Mouse (Mus musculus) G1E (cell line): Measurements from ENCODE around the gene Ube2z. TPM values are rescaled to one million over a fixed set of nuclear protein-coding genes. Genes with fewer than 3 reads are reported as not detected.

Experiments used
- ATAC-seq: 2 replicates; pipeline ENCODE4 v1.8.0; 2016; ENCODE audit warnings: mild to moderate bottlenecking; ENCODE audit not compliant: insufficient number of reproducible peaks, poor library complexity, low FRiP score, severe bottlenecking; ENCODE audit errors: extremely low read depth
- DNase-seq: peaks from one replicate; pipeline ENCODE4 v3.0.0; 2012; ENCODE audit warnings: low spot score
- H3K27me3 ChIP-seq: 2 replicates; pipeline ENCODE4 v1.6.1; 2012; ENCODE audit warnings: mild to moderate bottlenecking, low read length, inconsistent platforms; ENCODE audit not compliant: insufficient read depth
- H3K36me3 ChIP-seq: replicated peaks from 2 replicates; pipeline ENCODE3; 2012; ENCODE audit warnings: mild to moderate bottlenecking, inconsistent platforms
- H3K4me1 ChIP-seq: 2 replicates; pipeline ENCODE4 v1.6.1; 2012; ENCODE audit warnings: low read depth, low read length, inconsistent platforms, mixed read lengths; ENCODE audit not compliant: insufficient read depth
- H3K4me3 ChIP-seq: 2 replicates; pipeline ENCODE4 v1.5.1; 2012; ENCODE audit warnings: low read depth, mild to moderate bottlenecking, inconsistent platforms, low read length, moderate library complexity, mixed read lengths
- H3K9me3 ChIP-seq: replicated peaks from 2 replicates; pipeline ENCODE4 v1.6.1; 2012; ENCODE audit warnings: inconsistent platforms
- CTCF ChIP-seq: IDR thresholded peaks from 2 replicates; pipeline ENCODE4 v1.5.1; 2012; ENCODE audit warnings: low read depth, low read length, inconsistent platforms, mixed read lengths
- GATA1 ChIP-seq: IDR thresholded peaks from 2 replicates; pipeline ENCODE4 v1.6.1; 2012; ENCODE audit warnings: borderline replicate concordance, low read length, inconsistent platforms, mixed read lengths
- GATA2 ChIP-seq: IDR thresholded peaks from 2 replicates; pipeline ENCODE4 v1.6.1; 2012; ENCODE audit warnings: low read depth, low read length, inconsistent platforms, borderline replicate concordance
- POLR2AphosphoS5 ChIP-seq: IDR thresholded peaks from 2 replicates; pipeline ENCODE4 v1.6.1; 2012; ENCODE audit warnings: low read depth, low read length, inconsistent platforms; ENCODE audit not compliant: insufficient replicate concordance
- TAL1 ChIP-seq: conservative IDR thresholded peaks from 2 replicates; pipeline ENCODE4 v1.6.1; 2012; ENCODE audit warnings: low read depth, low read length, inconsistent platforms, mixed read lengths
- polyA plus RNA-seq: library from polyadenylated mRNA; stranded (reverse); fragments of >175 nt; gene quantifications from 2 replicates; pipeline ENCODE4 v1.2.3, GENCODE M21; 2012
- total RNA-seq, 2 experiments: library from RNA; stranded (forward) in 1 of 2; stranded (reverse) in 1 of 2; fragments of 200-1000 nt in 1 of 2; fragments of >200 nt in 1 of 2; fragmentation: Nextera tagmentation in 1 of 2; gene quantifications; 2 replicates each; pipeline ENCODE4 v1.2.3; 2014 to 2017

The Ube2z gene
- total and polyA plus RNA-seq, 3 experiments: 25.8 to 38.5 (median 35.8) TPM

- no peaks in the 10 kb centered on the region for H3K9me3 ChIP-seq
- peaks cover 9% of the 10 kb centered on the region for H3K27me3 ChIP-seq
- ATAC-seq (no peak), DNase-seq (no peak)
- H3K4me3 ChIP-seq: peak overlapping the region; percentile 81
- peaks cover 30% of the 10 kb centered on the region for H3K36me3 ChIP-seq
- H3K4me1 ChIP-seq: peaks cover 31% of the 10 kb centered on the region
- no peak for TF ChIP-seq TAL1
Measured at GRCm38 (mm10) chr11:96034116-96034515, 31.1 kb downstream of the Ube2z start.

- DNase-seq: no peak
- peaks cover 17% of the 10 kb centered on the region for H3K27me3 ChIP-seq
- no peak overlapping the region for H3K4me3 ChIP-seq
- H3K36me3 ChIP-seq: peaks cover 21% of the 10 kb centered on the region
- no peaks in the 10 kb centered on the region for H3K9me3 ChIP-seq
- no peak for ATAC-seq
- peaks cover 33% of the 10 kb centered on the region for H3K4me1 ChIP-seq
- TF ChIP-seq CTCF (0 out of 2 replicates have a peak, but pooled peaks have one; percentile 9), POLR2AphosphoS5 (no peak)
Measured at GRCm38 (mm10) chr11:96033264-96033663, 31.9 kb downstream of the Ube2z start.

- peaks cover 26% of the 10 kb centered on the region for H3K4me1 ChIP-seq
- no peak for ATAC-seq
Measured at GRCm38 (mm10) chr11:96031701-96032100, 33.5 kb downstream of the Ube2z start.

GRCm38 (mm10) chr11:96030571-96030970 lies 34.6 kb downstream of the Ube2z start:
- H3K4me3 ChIP-seq: no peak overlapping the region
- H3K27me3 ChIP-seq: peaks cover 26% of the 10 kb centered on the region
- DNase-seq (no peak), ATAC-seq (no peak)
- no peak for TF ChIP-seq CTCF
- no peak for TF ChIP-seq TAL1
- TF ChIP-seq POLR2AphosphoS5: no peak
- no peak for TF ChIP-seq GATA1
- TF ChIP-seq GATA2: no peak
- H3K36me3 ChIP-seq: peaks cover 2% of the 10 kb centered on the region
- peaks cover 20% of the 10 kb centered on the region for H3K4me1 ChIP-seq
- no peaks in the 10 kb centered on the region for H3K9me3 ChIP-seq

More at GRCm38 (mm10) chr11:96031701-96032100, 33.5 kb downstream of the Ube2z start:
- no peak for DNase-seq
- peaks cover 21% of the 10 kb centered on the region for H3K27me3 ChIP-seq
- TF ChIP-seq TAL1 (no peak), POLR2AphosphoS5 (no peak)
- peaks cover 8% of the 10 kb centered on the region for H3K36me3 ChIP-seq
- no peaks in the 10 kb centered on the region for H3K9me3 ChIP-seq
- H3K4me3 ChIP-seq: no peak overlapping the region

GRCm38 (mm10) chr11:96028130-96028529 lies 37.1 kb downstream of the Ube2z start:
- Histone ChIP-seq H3K4me3 (no peak overlapping the region), H3K4me1 (peaks cover 17% of the 10 kb centered on the region), H3K9me3 (no peaks in the 10 kb centered on the region), H3K27me3 (peaks cover 26% of the 10 kb centered on the region), H3K36me3 (peaks cover 2% of the 10 kb centered on the region)
- ATAC-seq (no peak), DNase-seq (no peak)
- TF ChIP-seq CTCF (no peak), TAL1 (no peak), GATA2 (no peak), GATA1 (no peak), POLR2AphosphoS5 (no peak)

GRCm38 (mm10) chr11:96020622-96021021 lies 44.6 kb downstream of the Ube2z start:
- peaks cover 32% of the 10 kb centered on the region for H3K4me1 ChIP-seq
- no peak overlapping the region for H3K4me3 ChIP-seq
- no peaks in the 10 kb centered on the region for H3K9me3 ChIP-seq
- H3K27me3 ChIP-seq: peaks cover 19% of the 10 kb centered on the region
- DNase-seq (no peak), ATAC-seq (no peak)
- no peaks in the 10 kb centered on the region for H3K36me3 ChIP-seq
- TF ChIP-seq GATA1: no peak
- no peak for TF ChIP-seq GATA2
- no peak for TF ChIP-seq TAL1
- TF ChIP-seq POLR2AphosphoS5: no peak

GRCm38 (mm10) chr11:96017941-96018351 lies 47.2 kb downstream of the Ube2z start:
- ATAC-seq (no peak), DNase-seq (no peak)
- Histone ChIP-seq H3K27me3 (peaks cover 19% of the 10 kb centered on the region), H3K36me3 (no peaks in the 10 kb centered on the region), H3K4me1 (peaks cover 25% of the 10 kb centered on the region), H3K9me3 (no peaks in the 10 kb centered on the region), H3K4me3 (no peak overlapping the region)
- no peak for TF ChIP-seq TAL1
